Mouse (Mus musculus) liver, embryonic 14.5 days (tissue): ENCODE measurements at regions not wholly inside any gene's neighbourhood (a gene's known extent, or its start where the extent isn't known, plus 50 kb on each side); places are given as distances from the start of the nearest gene placed in this dataset.

Experiments used
- CTCF ChIP-seq: IDR thresholded peaks from 2 replicates; pipeline ENCODE4 v1.5.1; 2016; ENCODE audit warnings: antibody characterized with exemption, low read depth, control low read depth
- EP300 ChIP-seq: IDR thresholded peaks from 2 replicates; pipeline ENCODE4 v1.6.1; 2016; ENCODE audit warnings: antibody characterized with exemption, low read depth

DNA sequence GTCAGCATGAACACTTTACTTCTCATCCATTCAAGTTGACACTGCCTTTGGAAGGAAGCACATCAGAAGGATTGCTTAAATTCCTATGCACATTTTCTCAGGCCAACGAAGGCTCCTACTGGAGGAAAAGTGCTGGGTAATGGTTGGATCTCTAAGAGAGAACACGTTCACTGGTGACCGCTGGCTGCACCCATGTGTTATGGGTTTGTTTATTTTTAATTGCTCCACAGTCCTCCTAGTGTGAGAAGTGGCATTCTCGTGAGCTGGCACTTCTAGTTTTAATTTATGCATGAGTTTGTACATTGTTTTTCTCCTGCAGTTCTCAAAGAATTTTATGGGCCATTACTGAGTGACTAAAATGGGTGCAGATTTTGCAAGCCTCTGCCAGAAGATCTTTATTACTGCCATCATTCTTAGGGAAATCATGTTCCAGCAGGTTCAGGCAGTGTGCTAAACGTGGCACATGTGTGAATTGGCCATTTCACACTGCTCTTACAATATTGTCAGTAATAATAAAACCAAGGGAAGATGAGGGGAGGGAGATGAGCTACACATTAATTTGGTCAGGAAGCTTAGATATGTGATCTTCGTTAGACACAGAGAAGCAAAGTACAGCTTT lies 731.6 kb downstream of the Ttll7 start:
- TF ChIP-seq EP300 (no peak), CTCF (no peak)
